Mouse (Mus musculus): ENCODE measurements around the gene Fsd1.
A peak's percentile ranks its signal among the peaks of the same experiment; 100 is the strongest.

Gene Fsd1

DNA sequence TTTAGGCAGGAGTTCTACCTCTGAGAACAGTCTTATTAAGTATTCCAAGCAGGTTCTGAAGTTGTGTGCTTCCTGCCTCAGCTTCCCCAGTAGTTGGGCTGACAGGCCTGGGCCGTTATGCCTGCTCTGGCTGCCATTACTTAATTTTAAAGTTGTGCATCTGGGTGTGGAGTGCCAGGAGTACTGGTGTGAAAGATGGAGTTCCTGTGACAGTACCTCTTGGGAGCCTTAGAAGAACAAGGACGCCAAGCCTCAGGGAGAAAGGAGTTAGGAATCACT is 23.6 kb downstream of the Fsd1 start:
- no peak for DNase-seq (ENCODE audit: low spot score)

GRCm38 (mm10) chr17:56010255-56010654 is 23.9 kb downstream of the Fsd1 start:
- no peak for DNase-seq (ENCODE audit: low spot score)

DNA sequence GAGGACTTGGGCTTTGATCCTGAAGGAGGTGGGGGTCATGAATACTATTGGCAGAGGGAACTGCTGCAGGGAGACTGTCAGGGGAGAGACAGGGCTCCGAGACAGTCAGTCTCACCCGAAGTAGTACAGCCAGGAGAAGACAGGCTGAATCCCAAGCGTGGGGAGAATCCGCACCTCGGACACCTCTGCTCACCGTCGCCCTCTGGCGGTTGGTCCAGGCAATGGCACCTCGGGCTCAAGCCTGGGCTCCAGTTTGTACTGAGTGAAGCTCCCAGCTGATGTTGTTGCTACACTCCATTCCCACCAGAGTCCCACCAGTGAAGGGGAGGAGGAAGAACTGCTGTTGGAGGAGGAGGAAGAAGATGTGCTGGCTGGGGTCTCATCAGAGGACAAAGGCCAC is 24.4 kb downstream of the Fsd1 start:
- peak; percentile 86 for DNase-seq (ENCODE audit: low spot score)

GRCm38 (mm10) chr17:56011441-56011840 is 25.1 kb downstream of the Fsd1 start:
- no peak for DNase-seq (ENCODE audit: low spot score)

DNA sequence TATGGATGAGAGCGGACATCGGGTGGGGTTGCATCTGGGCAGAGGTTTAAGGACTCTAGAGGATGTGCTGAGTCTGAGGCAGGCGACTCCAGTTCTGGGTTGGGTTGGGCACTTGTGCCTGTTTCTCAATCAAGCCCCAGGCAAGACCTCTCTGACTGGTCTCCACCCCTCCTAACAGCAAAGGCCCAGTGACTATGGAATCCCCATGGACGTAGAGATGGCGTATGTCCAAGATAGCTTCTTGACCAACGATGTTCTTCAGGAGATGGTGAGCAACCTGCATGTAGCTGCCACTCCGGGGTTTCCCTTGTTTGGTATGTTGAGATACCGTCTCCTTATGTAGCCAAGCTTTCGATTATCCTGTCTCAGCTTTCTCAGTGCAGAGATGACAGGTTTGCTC is 29.0 kb downstream of the Fsd1 start:
- no peak for DNase-seq (ENCODE audit: low spot score)

GRCm38 (mm10) chr17:56016382-56016781 is 30.1 kb downstream of the Fsd1 start:
- DNase-seq (ENCODE audit: low spot score), result no peak

DNA sequence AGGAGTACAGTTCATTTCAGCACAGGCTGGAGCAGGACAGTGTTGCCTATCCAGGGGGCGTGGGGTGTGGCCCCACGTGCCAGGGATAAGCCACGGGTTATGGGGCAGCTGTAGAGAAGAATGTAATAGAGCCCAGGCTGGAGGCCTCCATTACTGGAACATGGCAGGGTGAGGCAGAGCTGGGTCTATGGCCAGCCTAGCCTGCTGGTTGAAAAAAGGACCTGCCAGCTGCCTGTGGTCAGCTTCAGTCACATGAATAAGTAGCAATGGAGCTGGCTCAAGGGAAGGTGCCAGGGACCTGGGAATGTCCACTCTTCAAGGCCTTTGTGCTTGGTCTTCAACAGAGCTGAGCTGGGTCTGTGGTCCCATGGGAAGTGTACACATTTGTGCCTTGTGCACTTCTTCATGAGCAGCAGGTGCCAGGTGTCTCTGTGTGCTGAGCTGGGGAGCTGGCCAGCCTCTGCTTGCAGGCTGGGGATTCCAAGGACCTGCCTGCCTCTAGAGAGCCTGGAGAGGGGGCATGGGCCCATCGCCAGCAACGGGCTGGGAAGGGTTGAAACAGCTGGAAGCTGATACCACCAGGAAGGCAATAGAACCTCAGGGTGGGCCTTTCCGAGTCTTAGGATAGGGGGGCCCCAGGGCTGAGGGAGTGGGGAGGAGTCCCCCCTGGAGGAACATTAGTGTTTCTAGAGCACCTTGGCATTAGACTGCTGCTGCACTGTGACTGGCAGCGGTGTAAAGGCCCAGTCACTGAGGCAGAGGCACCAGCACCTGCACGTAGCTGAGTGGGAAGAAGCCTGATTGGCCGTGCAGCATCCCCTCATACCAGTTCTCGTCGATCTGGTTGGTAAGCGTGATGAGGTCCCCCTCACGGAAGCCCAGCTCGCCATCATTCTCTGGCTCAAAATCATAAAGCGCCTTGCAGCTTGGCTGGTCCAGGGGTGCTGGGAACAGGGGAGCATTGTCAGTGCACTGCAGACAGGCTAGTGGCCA is 30.8 kb downstream of the Fsd1 start:
- DNase-seq (ENCODE audit: low spot score), result no peak

- no peak for DNase-seq (ENCODE audit: low spot score)
These were observed 31.5 kb downstream of the Fsd1 start for GRCm38 (mm10) chr17:56017848-56018247.

DNA sequence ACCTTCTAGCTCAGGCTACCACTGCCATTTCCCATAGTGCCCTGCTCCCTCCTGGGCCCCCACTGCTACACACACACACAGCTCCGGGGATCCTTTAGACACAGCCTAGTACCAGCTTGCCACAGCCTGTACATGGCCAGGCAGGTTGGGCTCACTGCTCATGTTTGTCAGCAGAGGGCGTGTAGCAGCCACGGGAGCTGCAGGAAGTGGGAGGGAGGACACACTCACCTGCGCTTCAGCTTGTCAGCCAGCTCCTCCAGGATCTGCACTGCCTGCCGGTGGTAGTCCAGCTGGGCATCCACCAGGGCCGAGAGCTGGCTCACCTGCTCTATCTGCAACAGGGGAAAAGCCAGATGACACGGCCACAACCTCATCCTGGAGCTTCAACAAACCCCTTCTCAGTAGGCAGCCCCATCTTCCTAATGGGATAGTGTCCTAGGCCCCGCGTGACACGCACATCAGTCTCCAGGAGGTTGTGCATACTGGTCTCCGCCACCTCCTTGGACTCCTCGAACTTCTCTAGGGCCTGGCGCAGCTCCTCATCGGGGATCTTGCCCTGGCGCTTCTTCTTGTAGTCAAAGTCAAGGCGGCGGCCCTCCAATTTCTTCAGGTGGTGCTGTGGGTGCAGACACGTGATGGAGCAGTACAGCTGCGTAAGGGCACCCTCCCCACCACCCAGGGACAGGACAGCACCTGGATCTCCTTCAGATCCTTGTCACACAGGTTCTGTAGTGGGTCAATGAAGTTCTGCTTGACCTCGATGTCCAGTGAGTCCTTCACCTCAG is 32.2 kb downstream of the Fsd1 start:
- DNase-seq (ENCODE audit: low spot score), result peak; percentile 59

DNA sequence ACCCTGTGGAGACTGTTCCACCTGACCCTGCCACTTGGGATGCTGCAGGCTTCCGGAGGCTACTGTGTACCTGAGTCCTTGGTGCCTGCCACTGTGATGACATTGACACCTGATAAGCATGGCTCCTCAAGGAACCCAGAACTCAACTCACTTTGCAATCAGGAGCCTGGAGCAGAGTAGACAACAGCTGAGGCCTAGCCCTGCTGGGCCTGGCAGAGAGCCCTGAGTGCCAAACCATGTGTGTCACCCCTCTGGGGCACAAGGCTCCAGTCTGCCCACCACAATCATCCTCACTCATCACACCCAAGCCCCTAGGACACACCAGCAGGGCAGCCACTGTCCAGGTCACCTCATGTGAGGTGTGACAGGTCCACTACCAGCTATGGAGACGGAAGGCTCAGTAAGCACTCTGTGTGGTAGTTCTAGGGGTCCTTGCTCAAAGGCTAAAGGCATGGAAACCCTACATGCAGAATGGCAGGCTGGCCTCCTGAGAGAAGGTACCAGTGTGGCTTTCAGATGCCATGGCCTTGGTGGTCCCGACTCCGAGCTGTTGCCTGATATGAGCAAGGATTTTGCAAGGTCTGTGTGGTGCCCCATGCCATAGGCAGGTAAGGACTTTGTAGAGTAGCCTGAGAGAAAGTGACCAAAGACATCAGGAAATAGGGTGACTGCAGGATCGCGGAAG is 34.2 kb downstream of the Fsd1 start:
- no peak for DNase-seq (ENCODE audit: low spot score)

GRCm38 (mm10) chr17:56021161-56021910 is 35.0 kb downstream of the Fsd1 start:
- DNase-seq (ENCODE audit: low spot score), result no peak

DNA sequence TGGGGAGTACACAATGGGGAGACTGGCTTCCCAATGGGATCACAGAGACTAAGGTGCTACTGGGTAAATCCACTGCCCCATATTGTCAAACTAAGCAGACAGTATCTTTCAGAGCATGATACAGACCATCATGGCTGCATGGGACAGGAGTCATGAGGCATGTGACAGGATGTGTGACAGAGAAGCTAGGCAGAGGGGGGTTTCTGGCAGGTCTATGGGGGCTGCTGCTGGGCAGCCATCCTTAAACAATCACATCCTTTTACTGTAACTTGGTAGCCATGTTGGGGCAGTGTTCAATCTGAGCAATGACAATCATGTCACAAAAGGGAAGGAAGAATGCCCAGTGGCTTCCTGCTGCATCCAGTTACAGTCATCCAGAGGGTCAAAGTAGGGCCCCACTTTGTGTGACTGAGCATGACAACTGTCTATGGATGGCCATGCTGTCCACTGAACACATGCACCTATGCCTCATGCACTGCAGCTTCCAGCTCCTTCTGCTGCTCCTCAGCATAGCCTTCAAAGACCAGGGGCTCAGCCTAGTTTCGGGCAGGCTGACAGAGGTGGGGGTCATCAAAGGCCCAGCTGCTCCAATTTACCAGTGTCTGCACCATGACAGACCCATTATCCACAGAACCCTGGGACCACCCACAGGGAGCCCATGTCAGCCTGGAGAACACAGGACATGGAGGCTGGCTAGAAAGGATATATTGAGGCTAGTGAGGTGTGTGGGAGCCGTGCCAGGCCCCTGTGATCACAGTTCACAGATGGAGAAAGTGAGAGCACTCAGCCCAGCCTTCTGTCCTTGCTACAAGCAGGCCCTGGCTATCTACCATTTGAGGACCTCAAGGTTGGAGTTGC is 36.1 kb downstream of the Fsd1 start:
- no peak for DNase-seq (ENCODE audit: low spot score)

- DNase-seq (ENCODE audit: low spot score), result no peak
These were observed 36.6 kb downstream of the Fsd1 start for GRCm38 (mm10) chr17:56022989-56023290.

GRCm38 (mm10) chr17:56023386-56023785 is 37.1 kb downstream of the Fsd1 start:
- DNase-seq (ENCODE audit: low spot score), result no peak

GRCm38 (mm10) chr17:56024476-56024875 is 38.2 kb downstream of the Fsd1 start:
- no peak for DNase-seq (ENCODE audit: low spot score)

- DNase-seq (ENCODE audit: low spot score), result no peak
These were observed 38.6 kb downstream of the Fsd1 start for GRCm38 (mm10) chr17:56024931-56025330.

DNA sequence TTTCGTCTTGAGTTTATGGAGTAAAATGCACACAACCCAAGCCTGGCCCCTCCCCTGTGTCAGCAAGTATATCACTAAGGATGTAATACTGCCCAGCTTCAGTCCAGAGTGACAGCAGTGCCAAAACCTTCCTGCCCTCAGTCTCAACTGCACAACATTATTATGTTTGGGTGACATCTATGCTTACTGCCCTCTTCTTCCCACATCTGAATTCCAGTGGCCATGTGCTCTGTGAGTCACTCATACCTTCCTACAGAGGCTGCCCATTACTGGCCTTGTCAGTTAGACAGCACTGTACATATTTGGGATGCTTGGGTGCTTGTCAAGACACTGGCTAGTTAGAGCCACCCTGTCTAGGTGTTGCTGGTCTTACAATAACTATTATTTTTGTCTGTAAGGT is 40.0 kb downstream of the Fsd1 start:
- no peak for DNase-seq (ENCODE audit: low spot score)

GRCm38 (mm10) chr17:56026881-56027280 is 40.6 kb downstream of the Fsd1 start:
- no peak for DNase-seq (ENCODE audit: low spot score)

- no peak for DNase-seq (ENCODE audit: low spot score)
These were observed 41.6 kb downstream of the Fsd1 start for GRCm38 (mm10) chr17:56027801-56028441.

- no peak for DNase-seq (ENCODE audit: low spot score)
These were observed 44.0 kb downstream of the Fsd1 start for GRCm38 (mm10) chr17:56030238-56030870.
